Mouse (Mus musculus) spleen, adult 2 months (tissue): ENCODE measurements around the gene Rbms2.
"Not testable (repeated sequence)": the region's sequence is repeated elsewhere in the genome, so short reads cannot be mapped to it uniquely, and the experiment has no call there.

Source experiments
- CTCF ChIP-seq: fragments of 200-500 bp; IDR thresholded peaks from 2 replicates; pipeline ENCODE4 v1.5.1; 2011; ENCODE audit warnings: mild to moderate bottlenecking, inconsistent platforms; ENCODE audit not compliant: insufficient read depth, insufficient read length, insufficient replicate concordance; ENCODE audit errors: extremely low read depth
- POLR2A ChIP-seq: fragments of 200-500 bp; IDR thresholded peaks from 2 replicates; pipeline ENCODE4 v1.6.1; 2011; ENCODE audit warnings: low read depth, low read length, inconsistent platforms

DNA sequence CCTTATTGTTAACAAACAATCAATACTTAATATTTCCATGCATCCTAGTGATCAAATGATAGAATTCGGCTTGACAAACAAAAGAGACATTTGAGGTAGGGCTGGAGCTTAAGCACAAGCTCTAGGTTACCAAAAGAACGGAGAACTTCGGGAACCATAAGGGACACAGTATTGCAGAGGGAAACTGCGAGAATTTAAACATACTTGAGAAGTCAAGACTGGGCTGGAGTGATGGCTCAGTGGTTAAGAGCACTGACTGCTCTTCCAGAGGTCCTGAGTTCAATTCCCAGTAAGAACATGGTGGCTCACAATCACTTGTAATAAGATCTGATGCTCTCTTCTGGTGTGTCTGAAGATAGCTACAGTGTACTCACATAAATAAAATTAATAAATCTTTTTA is 34.0 kb upstream of the Rbms2 start:
- TF ChIP-seq CTCF, POLR2A: not testable (repeated sequence)
